Mouse (Mus musculus) ovary, postnatal 36 days (tissue): ENCODE measurements around the gene Elmo2.

Experiments used
- DNase-seq: peaks from one replicate; pipeline ENCODE4 v3.0.0; 2022; ENCODE audit warnings: low spot score, mixed read lengths

Gene Elmo2

DNA sequence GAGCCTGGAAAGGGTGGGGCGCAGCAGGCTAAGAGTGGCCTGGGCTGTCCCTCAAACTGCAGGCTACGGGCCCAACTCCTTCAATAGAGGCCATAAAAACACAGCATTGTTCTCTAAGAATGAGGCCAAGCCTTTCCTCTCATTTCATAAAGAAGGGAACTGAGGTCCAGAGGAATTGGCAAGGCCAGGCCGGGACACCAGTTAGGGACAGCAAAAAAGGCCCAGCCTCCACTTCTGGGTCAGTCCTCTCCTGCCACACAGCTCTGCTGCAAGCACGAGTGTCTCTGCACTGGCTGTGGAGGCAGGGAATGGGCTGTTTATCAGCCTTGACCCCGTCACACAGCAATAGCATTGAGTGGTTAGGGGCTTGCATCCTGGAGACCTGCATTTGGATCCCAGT is 2.8 kb downstream of the Elmo2 start:
- no peak for DNase-seq

DNA sequence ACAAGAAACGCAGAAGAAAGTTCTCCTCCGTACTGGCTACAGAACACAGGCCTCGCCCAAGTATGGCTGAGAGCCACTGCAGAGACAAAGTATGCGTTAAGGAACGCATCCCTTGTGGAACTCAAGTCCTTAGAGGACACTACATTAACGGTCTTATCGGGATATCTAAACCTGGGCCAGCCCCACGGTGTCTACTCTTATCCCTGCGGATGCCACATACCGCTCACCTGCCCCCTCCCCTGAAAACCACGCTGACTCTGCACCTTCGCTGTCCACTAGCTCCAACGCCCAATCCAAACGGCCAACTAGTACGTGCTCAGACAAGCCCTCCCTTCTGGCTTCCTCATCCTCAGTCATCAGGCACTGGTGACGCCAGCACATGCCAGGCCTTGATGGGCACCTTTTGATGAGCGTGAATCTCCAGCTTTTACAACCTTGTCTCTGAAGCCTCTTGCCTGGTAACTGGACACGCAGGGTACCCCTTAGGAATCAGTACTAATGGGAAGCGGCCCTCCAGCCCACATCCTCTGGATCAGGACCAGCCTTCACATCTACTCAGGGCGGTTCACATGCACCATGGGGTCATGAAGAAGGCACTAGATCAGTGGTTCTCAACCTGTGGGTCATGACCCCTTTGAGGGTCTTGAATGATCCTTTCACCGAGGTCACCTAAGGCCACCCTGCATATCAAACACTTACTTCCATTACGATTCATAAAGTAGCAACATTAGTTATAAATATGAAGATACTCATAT is 4.1 kb downstream of the Elmo2 start:
- no peak for DNase-seq

- no peak for DNase-seq
These were observed 4.8 kb downstream of the Elmo2 start for GRCm38 (mm10) chr2:165321381-165321888.

GRCm38 (mm10) chr2:165320531-165321150 is 5.6 kb downstream of the Elmo2 start:
- no peak for DNase-seq

DNA sequence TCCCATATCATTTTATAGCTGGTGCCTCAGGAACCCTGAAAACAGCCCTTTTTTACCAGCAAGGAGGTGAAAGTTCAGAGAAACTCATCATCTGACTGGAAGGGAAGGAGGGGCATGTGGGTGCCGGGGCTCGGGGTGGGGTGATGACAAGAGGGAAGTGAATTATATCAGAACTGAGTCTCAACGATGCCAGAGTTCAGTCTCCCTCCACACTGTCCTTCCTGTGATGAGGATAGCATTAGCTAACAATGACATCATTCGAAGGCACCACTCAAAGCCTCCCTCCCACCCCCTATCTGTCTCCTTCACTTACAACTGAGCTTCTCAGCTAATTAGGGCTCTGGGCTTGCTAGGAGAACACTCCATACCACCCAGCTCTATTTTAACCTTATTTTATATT is 6.8 kb downstream of the Elmo2 start:
- no peak for DNase-seq

GRCm38 (mm10) chr2:165318941-165319340 is 7.3 kb downstream of the Elmo2 start:
- no peak for DNase-seq

DNA sequence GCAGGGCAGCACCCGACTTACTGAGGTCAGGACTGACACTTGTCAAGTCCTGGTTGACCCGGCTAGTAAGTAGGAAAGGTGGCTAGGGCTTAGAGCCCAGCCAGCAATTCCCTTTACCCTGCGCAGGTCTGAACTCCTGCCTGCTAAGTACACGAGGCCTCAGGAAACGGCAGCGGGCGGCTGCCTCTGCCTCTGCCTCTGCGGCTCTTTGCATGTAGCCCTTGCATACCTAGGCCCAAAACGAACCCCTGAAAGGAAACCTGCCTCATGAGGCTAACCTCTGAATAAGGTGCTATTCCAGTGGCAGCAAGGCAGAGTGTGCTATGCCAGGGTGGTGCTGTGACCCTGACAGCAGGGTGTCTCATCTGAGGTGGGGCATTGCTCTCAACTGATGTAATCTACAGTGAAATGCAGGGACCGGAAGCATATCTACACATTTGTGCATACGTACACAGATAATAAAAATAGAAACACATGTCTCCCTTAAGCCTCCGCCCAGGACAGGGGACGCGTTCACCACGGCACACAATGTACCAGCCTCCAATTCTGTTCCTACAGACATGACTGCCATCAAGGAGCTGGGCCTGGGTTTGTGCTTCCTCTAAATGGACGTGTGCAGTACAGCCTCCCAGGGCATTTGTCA is 8.5 kb downstream of the Elmo2 start:
- DNase-seq, result no peak

- no peak for DNase-seq
These were observed 9.3 kb downstream of the Elmo2 start for GRCm38 (mm10) chr2:165316837-165317473.

DNA sequence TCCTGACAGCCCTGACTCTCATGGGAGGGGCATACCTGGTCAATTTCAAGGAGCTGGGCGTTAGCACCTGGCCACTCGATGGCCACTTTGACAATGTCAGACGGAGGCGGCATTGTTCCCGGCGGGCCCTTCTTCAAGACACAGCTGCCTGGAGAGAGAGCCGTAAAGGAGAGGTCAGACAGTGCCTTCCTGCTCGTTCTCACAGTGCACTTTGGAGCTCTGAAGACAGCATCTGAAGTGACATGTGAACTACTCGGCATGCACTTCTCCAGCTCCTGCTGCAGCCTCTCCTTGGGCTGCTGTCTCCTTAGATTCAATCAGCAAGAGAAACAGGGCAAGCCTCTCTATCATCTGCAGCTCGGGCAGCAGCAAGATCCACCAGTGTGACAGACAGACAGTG is 10.1 kb downstream of the Elmo2 start:
- DNase-seq, result no peak

- no peak for DNase-seq
These were observed 12.1 kb downstream of the Elmo2 start for GRCm38 (mm10) chr2:165314197-165314596.

- no peak for DNase-seq
These were observed 13.9 kb downstream of the Elmo2 start for GRCm38 (mm10) chr2:165312381-165312780.

DNA sequence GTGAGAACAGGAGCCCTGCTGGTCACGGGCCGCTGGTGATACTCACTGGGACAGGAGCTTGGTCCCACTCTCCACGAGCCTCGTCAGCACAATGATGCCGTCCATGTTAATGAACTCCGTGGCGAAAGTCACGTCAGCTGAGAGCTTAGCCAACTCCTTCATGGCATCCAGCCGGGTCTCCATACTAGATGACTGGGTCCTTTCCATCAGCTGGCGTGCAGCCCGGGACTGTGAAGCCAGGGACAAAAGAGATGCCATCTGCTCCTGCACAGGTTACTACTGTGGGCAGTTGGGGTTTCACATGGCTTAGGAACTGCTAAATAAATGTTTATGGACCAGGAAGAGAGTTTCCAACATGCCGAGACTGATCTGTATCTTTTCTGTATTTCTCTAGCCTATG is 14.7 kb downstream of the Elmo2 start:
- DNase-seq, result no peak

- no peak for DNase-seq
These were observed 15.4 kb downstream of the Elmo2 start for GRCm38 (mm10) chr2:165310818-165311425.

DNA sequence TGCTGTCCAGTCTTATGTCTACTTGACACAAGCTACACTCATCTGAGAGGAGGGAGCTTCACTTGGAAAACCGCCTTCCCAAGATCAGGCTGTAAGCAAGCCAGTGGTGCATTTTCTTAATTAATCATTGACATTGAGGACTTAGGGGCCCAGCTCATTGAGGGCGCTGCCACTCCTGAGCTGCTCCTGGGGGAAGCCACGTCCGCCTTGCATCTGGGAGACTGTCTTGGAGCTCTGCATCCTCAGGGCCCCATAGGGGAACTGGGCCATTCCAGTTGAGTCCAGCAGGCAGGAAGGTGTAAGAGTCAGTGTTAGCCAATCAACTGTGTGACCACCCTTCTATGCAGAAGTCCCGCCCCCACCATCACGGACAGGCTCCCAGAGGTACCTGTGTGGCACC is 18.5 kb downstream of the Elmo2 start:
- DNase-seq, result no peak

- DNase-seq, result no peak
These were observed 20.8 kb downstream of the Elmo2 start for GRCm38 (mm10) chr2:165305438-165305837.

DNA sequence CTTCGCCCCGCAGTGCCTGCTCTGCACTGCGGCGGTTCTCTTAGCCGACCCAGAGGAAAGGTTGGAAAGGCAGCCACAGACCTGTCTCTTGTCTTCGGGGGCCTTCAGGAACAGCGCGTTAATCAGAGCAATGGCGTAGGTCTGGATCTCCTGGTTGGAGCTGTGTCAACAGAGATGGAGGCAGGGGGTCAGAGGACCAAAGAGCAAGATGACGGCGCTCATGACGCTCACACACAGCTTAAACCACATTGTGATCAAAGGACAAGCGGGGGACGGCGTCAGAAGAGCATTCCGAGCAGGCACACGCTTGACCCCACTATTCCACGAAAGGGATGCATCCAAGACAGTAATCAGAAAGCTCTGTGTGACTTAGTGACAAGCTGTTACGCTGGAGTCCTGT is 21.5 kb downstream of the Elmo2 start:
- DNase-seq, result no peak

DNA sequence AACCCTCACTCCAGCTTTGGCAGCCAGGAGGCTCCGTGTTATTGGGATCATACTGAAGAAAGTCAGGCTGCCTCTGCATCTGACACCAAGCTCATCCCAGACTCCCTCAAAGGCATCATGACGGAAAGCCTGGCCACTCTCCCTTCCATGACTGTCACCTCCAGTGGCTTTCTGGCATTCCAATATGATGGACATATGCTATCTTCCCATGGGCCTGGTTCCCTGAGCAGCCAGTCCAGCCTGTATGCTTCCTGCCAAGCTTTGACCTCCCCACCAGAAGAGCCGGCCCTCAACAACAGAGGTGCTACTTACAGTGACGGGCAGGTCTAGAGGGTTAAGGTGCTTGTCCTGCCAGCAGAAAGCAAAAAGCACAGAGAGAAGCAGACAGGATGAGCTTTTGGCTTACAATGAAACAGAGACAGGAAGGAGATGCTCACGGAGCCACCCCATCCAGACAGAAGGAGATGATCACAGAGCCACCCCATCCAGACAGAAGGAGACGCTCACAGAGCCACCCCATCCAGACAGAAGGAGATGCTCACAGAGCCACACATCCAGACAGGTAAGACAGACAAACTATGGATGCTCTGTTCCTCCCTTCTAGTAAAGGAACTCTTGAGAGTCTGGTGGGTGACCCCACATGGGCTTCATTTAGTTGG is 22.8 kb downstream of the Elmo2 start:
- no peak for DNase-seq

- no peak for DNase-seq
These were observed 24.9 kb downstream of the Elmo2 start for GRCm38 (mm10) chr2:165301409-165301808.

DNA sequence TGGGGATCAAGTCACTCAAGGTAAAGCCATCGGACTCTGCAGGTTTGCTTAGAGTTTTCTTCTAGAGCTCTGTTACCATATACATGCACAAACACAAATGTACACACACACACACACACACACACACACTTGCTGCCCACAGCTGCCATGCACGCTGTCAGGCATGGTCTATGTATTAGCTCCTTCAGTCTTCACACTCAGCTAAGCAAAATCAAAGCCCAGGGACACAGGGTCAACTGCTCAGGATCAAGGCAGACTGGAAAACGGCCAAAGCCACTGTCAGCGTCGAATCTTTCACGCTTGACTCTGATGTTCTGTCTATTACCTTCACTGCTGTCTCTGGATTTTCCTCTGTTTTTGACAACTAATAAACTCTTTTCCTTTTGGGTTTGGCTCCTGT is 25.4 kb downstream of the Elmo2 start:
- DNase-seq, result no peak

DNA sequence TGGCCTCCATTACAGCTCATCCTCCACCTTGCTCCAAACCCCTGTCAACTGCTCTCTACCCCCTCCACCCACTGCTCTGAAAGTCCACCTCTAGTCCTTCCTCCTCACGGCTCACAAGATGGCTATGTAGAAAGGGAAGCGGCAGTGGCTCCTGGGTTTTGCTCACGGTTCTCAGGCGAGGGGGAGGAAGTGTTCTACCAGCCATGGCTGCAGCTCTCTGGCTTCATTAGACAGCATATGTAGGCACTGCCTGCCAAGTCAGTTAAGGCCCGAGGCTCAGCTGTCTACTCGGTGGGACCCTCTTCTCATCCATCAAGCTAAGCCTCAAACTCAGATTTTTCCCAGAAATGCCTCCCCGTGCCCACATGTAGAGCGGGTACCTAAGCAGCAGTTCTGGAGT is 25.9 kb downstream of the Elmo2 start:
- no peak for DNase-seq

DNA sequence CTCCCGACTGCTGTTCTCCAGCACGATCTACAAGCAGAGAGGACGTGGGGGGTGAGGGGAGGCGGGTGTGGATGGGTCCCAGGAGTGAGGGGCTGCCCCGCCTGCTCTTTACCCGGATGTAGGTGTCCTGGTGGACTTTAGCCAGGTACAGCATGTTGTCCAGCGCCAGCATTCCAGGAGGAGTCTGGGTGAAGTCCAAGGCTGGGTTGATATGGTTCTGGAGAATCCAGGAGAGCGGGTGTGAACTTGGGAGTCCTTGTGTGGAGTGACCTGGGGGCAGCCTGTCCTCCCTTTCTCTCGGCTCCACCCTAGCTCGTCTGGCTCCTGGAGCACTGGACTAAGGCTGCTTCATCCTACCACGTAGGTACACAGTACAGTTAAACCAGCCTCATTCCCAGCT is 28.9 kb downstream of the Elmo2 start:
- DNase-seq, result no peak

DNA sequence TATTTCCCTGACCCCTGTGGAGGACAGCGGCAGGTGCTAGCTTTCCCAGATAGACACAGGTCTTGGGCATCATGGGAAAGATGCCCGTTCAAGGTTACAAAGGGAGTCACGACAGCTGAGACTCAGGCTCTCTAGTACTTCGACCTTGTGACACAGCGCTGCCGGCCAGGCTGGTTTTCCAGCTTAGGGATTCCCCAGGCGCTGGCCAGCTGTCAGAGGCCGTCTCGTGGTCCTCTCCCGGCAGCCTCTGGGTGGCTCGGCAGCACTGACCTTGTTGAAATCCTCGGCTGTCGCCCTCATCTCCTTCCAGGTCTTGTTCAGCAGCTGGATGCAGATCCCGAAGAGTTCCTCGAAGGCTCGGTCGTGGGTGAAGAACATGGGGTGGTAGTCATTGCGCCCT is 29.7 kb downstream of the Elmo2 start:
- no peak for DNase-seq
